Mouse (Mus musculus) forebrain, embryonic 10.5 days (tissue): Measurements from ENCODE around the gene Dnajc12. TPM values are rescaled to one million over a fixed set of nuclear protein-coding genes. Genes with fewer than 3 reads are reported as not detected.
"Not testable (repeated sequence)": the region's sequence is repeated elsewhere in the genome, so short reads cannot be mapped to it uniquely, and the experiment has no call there.

Experiments
- DNase-seq: peaks from one replicate; pipeline ENCODE4 v3.0.0-alpha.2; 2017; ENCODE audit warnings: low spot score; ENCODE audit errors: extremely low spot score
- H3K27ac ChIP-seq: fragments of 300-500 bp; sonication (generic); 2 replicates; pipeline ENCODE4 v1.5.1; 2016; ENCODE audit warnings: mild to moderate bottlenecking
- H3K27me3 ChIP-seq: fragments of 300-500 bp; sonication (generic); 2 replicates; pipeline ENCODE4 v1.6.1; 2016; ENCODE audit warnings: mild to moderate bottlenecking; ENCODE audit not compliant: poor library complexity, severe bottlenecking
- H3K36me3 ChIP-seq: fragments of 300-500 bp; sonication (generic); replicated peaks from 2 replicates; pipeline ENCODE4 v1.6.1; 2016; ENCODE audit warnings: mild to moderate bottlenecking, moderate library complexity
- H3K4me1 ChIP-seq: fragments of 300-500 bp; sonication (generic); 2 replicates; pipeline ENCODE4 v1.6.1; 2016
- H3K4me3 ChIP-seq: fragments of 300-500 bp; sonication (generic); 2 replicates; pipeline ENCODE4 v1.5.1; 2016; ENCODE audit warnings: mild to moderate bottlenecking, moderate library complexity
- H3K9me3 ChIP-seq: fragments of 300-500 bp; sonication (generic); 2 replicates; pipeline ENCODE4 v1.6.1; 2016; ENCODE audit warnings: mild to moderate bottlenecking, moderate library complexity
- WGBS: fragments of 180-500 bp; shearing (Covaris S2); methylation state at CpG from one replicate; pipeline ENCODE4 v1.1.7; 2016; 5-methylcytosine and 5-hydroxymethylcytosine counted together
- polyA plus RNA-seq: library from polyadenylated mRNA; unstranded; fragments of >200 nt; fragmentation: Nextera tagmentation; extraction: Ambion mirVana; gene quantifications from 2 replicates; pipeline ENCODE4 v1.2.1, GENCODE M21; 2016

Gene Dnajc12
- polyA plus RNA-seq, 1 experiment from 2014 or later, result 9.6 TPM

- H3K4me1 ChIP-seq, result no peaks in the 10 kb centered on the region
- no peaks in the 10 kb centered on the region for H3K9me3 ChIP-seq
- H3K27ac ChIP-seq, result no peak overlapping the region
- no peak for DNase-seq
- no peak overlapping the region for H3K4me3 ChIP-seq
- H3K27me3 ChIP-seq, result no peaks in the 10 kb centered on the region
- 88% methylated on average over 5 of the region's 5 CpGs for WGBS
- H3K36me3 ChIP-seq, result no peaks in the 10 kb centered on the region
These were observed 20.7 kb downstream of the Dnajc12 start for GRCm38 (mm10) chr10:63402731-63403504.

DNA sequence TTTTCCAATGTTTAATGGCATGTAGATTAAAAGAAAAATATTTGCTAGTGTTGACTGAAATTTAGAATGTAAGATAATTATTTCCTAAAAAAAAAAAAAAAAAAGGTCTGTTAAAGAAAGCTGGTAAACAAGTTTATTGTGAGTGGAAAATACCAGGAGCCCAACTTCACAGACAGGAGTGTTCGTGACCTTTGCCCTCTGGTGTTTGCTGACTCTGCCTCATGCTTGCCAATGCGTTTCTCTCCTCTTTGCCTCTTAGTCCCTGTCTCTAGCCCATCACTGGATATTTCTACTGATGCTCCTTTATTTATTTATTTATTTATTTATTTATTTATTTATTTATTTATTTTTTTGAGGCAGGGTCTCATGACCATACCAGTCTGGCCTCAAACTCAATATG, 21.4 kb downstream of the Dnajc12 start:
- Histone ChIP-seq H3K4me1 (no peaks in the 10 kb centered on the region), H3K36me3 (no peaks in the 10 kb centered on the region), H3K27ac (no peak overlapping the region), H3K27me3 (no peaks in the 10 kb centered on the region), H3K4me3 (no peak overlapping the region), H3K9me3 (no peaks in the 10 kb centered on the region)
- WGBS, result 88% methylated on average over 2 of the region's 2 CpGs
- DNase-seq, result no peak

DNA sequence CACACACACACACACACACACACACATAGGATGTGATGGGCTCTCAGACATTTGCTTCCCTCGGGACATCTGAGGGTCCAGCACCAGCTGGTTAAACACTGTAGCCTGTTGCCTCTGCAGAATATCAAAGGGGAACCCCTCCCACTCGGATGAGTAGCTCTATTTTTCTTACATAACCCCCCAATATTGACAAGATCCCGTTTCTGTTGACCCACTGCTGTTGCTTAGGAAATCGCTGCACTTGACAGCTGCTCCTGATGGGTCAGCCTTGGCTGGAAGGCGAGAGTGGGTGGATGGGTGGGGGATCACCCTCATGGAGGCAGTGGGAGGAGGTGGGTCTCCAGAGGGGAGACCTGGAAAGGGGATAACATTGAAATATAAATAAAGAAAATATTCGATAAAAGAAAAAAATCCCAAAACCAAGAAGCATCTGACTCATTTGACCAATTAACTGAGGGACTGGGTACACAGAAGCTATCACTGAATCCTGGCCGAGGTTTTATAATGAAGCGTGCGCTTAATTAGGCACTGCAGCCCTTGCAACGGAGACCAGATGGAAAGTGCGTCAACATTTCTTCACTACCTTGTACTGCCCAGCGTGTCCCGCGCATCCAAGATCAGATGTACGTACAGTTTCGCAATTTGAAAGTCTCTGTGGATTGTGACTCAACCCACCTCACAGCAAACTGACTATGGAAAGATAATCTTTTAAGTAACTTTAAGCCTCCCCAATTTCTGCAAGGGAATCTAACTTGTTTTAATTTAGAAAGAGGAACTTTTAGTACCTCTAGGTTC, 28.1 kb downstream of the Dnajc12 start:
- DNase-seq, result no peak
- Histone ChIP-seq H3K27me3 (no peaks in the 10 kb centered on the region), H3K4me1 (peaks cover 16% of the 10 kb centered on the region), H3K36me3 (no peaks in the 10 kb centered on the region), H3K4me3 (no peak overlapping the region), H3K9me3 (no peaks in the 10 kb centered on the region), H3K27ac (no peak overlapping the region)
- WGBS, result 73% methylated on average over 16 of the region's 16 CpGs

- not testable (repeated sequence) for H3K9me3 ChIP-seq, H3K27me3 ChIP-seq, DNase-seq, H3K4me3 ChIP-seq, H3K27ac ChIP-seq, H3K36me3 ChIP-seq
- WGBS, result 96% methylated on average over 7 of the region's 7 CpGs
- H3K4me1 ChIP-seq, result peaks cover 16% of the 10 kb centered on the region
These were observed 29.4 kb downstream of the Dnajc12 start for GRCm38 (mm10) chr10:63411674-63412073.

DNA sequence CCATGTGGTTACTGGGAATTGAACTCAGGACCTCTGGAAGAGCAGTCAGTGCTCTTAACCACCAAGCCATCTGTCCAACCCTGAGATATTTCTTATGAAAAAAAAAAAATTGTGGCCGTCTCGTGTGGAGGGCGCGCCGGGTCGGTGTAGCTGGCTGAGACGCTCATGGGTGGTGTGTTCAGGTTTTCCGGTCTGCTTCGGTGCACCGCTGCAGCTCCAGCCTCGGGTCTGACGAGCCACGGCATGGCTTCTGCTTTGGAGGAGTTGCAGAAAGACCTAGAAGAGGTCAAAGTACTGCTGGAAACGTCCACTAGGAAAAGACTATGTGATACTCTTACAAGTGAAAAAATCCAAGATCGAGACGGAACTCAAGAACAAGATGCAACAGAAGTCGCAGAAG, 30.5 kb downstream of the Dnajc12 start:
- no peaks in the 10 kb centered on the region for H3K9me3 ChIP-seq
- H3K4me3 ChIP-seq, result no peak overlapping the region
- H3K36me3 ChIP-seq, result no peaks in the 10 kb centered on the region
- H3K27me3 ChIP-seq, result no peaks in the 10 kb centered on the region
- peaks cover 16% of the 10 kb centered on the region for H3K4me1 ChIP-seq
- DNase-seq, result no peak
- 90% methylated on average over 17 of the region's 17 CpGs for WGBS
- no peak overlapping the region for H3K27ac ChIP-seq

- peaks cover 12% of the 10 kb centered on the region for H3K4me1 ChIP-seq
- H3K4me3 ChIP-seq, result no peak overlapping the region
- H3K36me3 ChIP-seq, result no peaks in the 10 kb centered on the region
- H3K9me3 ChIP-seq, result no peaks in the 10 kb centered on the region
- H3K27ac ChIP-seq, result no peak overlapping the region
- 88% methylated on average over 7 of the region's 7 CpGs for WGBS
- H3K27me3 ChIP-seq, result no peaks in the 10 kb centered on the region
- no peak for DNase-seq
These were observed 33.0 kb downstream of the Dnajc12 start for GRCm38 (mm10) chr10:63415287-63415686.

GRCm38 (mm10) chr10:63415850-63416249, 33.6 kb downstream of the Dnajc12 start:
- no peak overlapping the region for H3K27ac ChIP-seq
- no peaks in the 10 kb centered on the region for H3K27me3 ChIP-seq
- no peaks in the 10 kb centered on the region for H3K9me3 ChIP-seq
- no peak for DNase-seq
- no peaks in the 10 kb centered on the region for H3K36me3 ChIP-seq
- H3K4me3 ChIP-seq, result no peak overlapping the region
- 64% methylated on average over 7 of the region's 7 CpGs for WGBS
- H3K4me1 ChIP-seq, result peaks cover 7% of the 10 kb centered on the region

GRCm38 (mm10) chr10:63417061-63417460, 34.8 kb downstream of the Dnajc12 start:
- no peak for DNase-seq
- H3K9me3 ChIP-seq, result no peaks in the 10 kb centered on the region
- peaks cover 7% of the 10 kb centered on the region for H3K4me1 ChIP-seq
- H3K36me3 ChIP-seq, result no peaks in the 10 kb centered on the region
- 76% methylated on average over 5 of the region's 5 CpGs for WGBS
- no peaks in the 10 kb centered on the region for H3K27me3 ChIP-seq
- H3K4me3 ChIP-seq, result no peak overlapping the region
- H3K27ac ChIP-seq, result no peak overlapping the region

DNA sequence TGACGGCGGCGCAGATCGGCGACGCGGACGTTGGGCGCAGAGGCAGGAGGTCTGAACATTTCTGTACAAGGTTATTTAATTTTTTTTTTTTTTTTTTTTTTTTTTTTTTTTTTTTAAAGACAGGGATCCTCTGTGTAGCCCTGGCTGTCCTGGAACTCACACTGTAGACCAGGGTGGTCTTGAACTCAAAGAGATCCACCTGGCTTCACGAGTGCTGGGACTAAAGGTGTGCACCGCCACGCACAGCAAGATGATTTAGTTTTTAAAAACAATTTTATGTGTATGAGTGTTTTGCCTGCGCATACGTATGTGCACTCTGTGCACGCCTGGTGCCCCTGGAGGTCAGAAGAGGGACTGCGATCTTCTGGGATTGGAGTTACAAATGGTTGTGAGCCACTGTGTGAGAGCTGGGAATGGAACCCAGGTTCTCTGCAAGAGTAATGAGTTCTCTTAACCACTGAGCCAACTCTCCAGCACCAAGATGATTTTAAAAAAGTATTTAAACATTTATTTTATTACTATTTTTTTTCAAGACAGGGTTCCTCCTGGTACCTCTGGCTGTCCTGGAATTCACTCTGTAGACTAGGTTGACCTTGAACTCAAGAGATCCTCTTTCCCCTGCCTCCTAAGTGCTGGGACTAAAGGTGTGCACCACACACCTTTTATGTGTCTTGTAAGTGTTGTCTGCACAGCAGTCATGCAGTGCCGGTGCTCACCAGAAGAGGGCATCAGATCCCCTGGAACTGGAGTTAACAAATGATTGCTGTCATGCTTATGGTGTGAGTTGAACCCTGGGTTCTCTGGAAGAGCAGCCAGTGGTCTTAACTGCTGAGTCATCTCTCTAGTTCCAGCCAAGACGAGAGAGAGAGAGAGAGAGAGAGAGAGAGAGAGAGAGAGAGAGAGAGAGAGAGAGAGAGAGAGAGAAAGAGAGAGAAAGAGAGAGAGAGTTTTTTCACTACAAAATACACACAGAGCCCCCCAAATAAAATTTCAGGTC, 39.8 kb downstream of the Dnajc12 start, which contains the start of gene Gm7075:
TSS of gene Gm7075 (minus strand) at position 51 of the 997 bp plus-strand sequence.
- 92% methylated on average over 18 of the region's 18 CpGs for WGBS
- Histone ChIP-seq H3K27ac (no peak within 1 kb of the TSS), H3K9me3 (no peaks in the 10 kb centered on the region), H3K4me3 (no peak within 1 kb of the TSS), H3K27me3 (no peaks in the 10 kb centered on the region), H3K36me3 (no peaks in the 10 kb centered on the region), H3K4me1 (no peaks in the 10 kb centered on the region)
- peak; percentile 55 for DNase-seq

- Histone ChIP-seq H3K4me3 (no peak overlapping the region), H3K27me3 (no peaks in the 10 kb centered on the region), H3K4me1 (no peaks in the 10 kb centered on the region), H3K27ac (no peak overlapping the region), H3K36me3 (no peaks in the 10 kb centered on the region), H3K9me3 (no peaks in the 10 kb centered on the region)
- DNase-seq, result no peak
- WGBS, result 92% methylated on average over 5 of the region's 5 CpGs
These were observed 40.4 kb downstream of the Dnajc12 start for GRCm38 (mm10) chr10:63422736-63422992.

GRCm38 (mm10) chr10:63423591-63424474, 41.6 kb downstream of the Dnajc12 start:
- H3K27me3 ChIP-seq, result no peaks in the 10 kb centered on the region
- H3K4me3 ChIP-seq, result no peak overlapping the region
- 87% methylated on average over 9 of the region's 9 CpGs for WGBS
- no peaks in the 10 kb centered on the region for H3K36me3 ChIP-seq
- peaks cover 6% of the 10 kb centered on the region; the same call in 1 of the 2 replicates for H3K4me1 ChIP-seq
- H3K27ac ChIP-seq, result no peak overlapping the region
- no peaks in the 10 kb centered on the region for H3K9me3 ChIP-seq
- DNase-seq, result no peak

- DNase-seq, result no peak
- Histone ChIP-seq H3K36me3 (no peaks in the 10 kb centered on the region), H3K27ac (no peak overlapping the region)
These were observed 42.2 kb downstream of the Dnajc12 start for GRCm38 (mm10) chr10:63424475-63424814.

More at GRCm38 (mm10) chr10:63424475-63424814, 42.2 kb downstream of the Dnajc12 start:
- Histone ChIP-seq H3K4me3 (no peak overlapping the region), H3K27me3 (no peaks in the 10 kb centered on the region), H3K4me1 (peaks cover 6% of the 10 kb centered on the region; the same call in 1 of the 2 replicates), H3K9me3 (no peaks in the 10 kb centered on the region)
